Mouse (Mus musculus): ENCODE measurements around the gene Tesc. TPM values are rescaled to one million over a fixed set of nuclear protein-coding genes. Genes with fewer than 3 reads are reported as not detected.

Tesc gene
- total RNA-seq, 2 experiments from 2014 or later: 82.0 to 87.3 TPM

DNA sequence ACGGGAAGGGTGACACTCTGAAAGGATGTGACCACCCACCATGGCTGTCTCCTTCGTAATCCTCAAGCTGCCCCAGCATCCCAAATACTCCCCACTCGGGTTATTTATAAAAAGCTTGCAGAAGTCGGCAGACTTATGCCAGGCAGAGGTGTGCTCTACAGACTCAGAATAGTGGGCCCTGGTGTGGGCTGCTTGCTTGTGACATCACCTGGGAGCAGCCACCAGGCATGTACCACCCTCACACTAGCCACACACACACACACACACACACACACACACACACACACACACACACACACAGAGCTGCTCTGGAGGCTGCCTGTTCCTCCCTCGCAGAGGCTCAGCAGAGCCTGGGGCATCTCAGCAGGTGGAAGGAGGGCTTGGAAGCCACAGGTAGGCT, 10.0 kb upstream of the Tesc start:
- H3K4me3 ChIP-seq: no peak overlapping the region
- no peak for DNase-seq (ENCODE audit: extremely low spot score in 1 of 2, low spot score in 2 of 2)
- H3K27ac ChIP-seq: no peak overlapping the region
- intact Hi-C loops (cut with DNase I): no loop called here
- TF ChIP-seq CTCF (IDR thresholded peaks at IDR 0.05): no peak

DNA sequence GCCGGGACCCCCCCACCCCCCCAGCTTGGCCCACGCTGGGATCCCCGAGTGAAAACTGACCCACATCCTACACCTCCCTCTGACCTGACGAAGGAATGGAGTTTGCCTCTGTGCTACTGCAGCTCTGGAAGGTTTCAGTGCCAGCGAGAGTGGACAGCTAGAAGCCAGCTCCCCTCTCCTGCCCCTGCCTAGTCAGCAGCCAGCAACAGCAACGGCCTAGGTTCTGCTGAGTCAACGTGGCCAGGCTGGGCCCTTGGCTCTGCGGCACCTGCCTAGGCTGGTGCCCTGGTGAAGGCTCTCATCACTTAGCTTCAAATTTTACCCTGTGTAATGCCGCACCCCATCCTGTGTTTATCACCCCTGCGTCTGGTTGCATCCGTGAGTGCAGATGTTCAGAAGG, 7.6 kb upstream of the Tesc start:
- no peak overlapping the region for H3K27ac ChIP-seq
- intact Hi-C loops (cut with DNase I): no loop called here
- no peak overlapping the region for H3K4me3 ChIP-seq
- no peak for TF ChIP-seq CTCF (IDR thresholded peaks at IDR 0.05)
- no peak for DNase-seq (ENCODE audit: extremely low spot score in 1 of 2, low spot score in 2 of 2)

DNA sequence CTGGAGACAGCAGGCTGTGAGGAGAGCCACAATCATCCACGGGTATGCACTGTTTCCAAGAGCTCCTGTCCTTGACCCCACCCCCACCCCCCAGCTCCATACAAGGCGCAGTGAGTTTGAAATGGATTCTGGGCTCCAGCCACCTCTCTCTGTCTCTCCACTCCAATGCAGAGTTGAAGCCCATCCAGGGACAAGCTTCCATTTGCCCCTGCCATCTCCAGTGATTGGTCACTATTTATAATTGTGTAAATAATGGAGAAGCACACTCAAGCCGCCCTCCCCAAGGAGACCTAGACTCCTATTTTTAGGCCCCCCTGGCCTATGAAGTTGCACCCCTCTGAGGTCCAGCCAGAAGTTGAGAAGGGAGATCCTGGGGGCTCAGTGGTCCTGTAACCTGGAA, 4.5 kb upstream of the Tesc start:
- no peak overlapping the region for H3K27ac ChIP-seq
- DNase-seq (ENCODE audit: extremely low spot score in 1 of 2, low spot score in 2 of 2): no peak
- TF ChIP-seq CTCF (IDR thresholded peaks at IDR 0.05): no peak
- intact Hi-C loops (cut with DNase I): no loop called here
- no peak overlapping the region for H3K4me3 ChIP-seq

DNA sequence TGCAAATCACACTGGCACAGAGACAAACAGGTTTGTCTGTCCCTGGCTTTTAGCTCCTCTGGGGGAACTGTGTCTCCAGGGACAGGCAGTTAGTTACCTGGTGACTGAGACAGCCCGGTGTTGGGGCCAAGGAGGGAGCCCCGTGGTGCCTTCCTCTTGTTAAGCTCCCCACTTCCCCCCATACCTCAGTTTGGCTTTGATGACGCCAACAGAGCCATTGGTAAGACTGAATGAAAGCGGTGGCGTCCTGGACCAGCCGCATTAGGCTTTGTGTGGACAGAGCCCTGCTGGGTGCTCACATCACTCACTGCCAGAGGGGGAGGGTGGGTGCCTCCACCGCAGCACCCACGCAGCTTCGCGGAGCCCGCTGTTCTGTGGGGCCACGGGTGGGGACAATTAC, 1.7 kb upstream of the Tesc start:
- intact Hi-C loops (cut with DNase I): loop anchor here (2.0 to 5.0 kb wide), 2 partner anchors 23 to 41 kb away; no protein-coding TSS in a partner anchor
- DNase-seq (ENCODE audit: extremely low spot score in 1 of 2, low spot score in 2 of 2): no peak
- Histone ChIP-seq H3K27ac (no peak overlapping the region), H3K4me3 (no peak overlapping the region)
- no peak for TF ChIP-seq CTCF (IDR thresholded peaks at IDR 0.05)

DNA sequence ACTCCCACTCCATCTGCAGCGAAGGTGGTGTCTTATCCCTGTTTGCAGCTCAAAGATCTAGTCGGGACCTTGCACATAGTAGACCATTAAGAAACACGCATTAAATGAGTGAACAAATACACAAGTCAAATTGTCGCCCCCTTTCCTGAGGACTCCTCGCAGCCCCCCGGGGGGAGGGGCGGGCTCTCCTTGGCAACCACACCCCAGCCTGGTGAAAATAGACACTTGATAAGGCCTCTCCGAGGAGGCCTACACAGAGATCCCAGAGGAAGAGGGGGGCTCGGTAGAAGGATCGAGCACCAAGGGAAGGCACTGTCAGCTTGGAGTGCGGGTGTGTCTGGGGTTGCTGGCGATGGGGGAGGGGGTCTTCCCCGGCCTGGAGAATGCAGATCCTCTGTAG, 1.2 kb upstream of the Tesc start:
- no peak overlapping the region for H3K4me3 ChIP-seq
- no peak for DNase-seq (ENCODE audit: extremely low spot score in 1 of 2, low spot score in 2 of 2)
- no peak overlapping the region for H3K27ac ChIP-seq
- intact Hi-C loops (cut with DNase I): loop anchor here (2.0 to 5.0 kb wide), 2 partner anchors 24 to 41 kb away; no protein-coding TSS in a partner anchor
- no peak for TF ChIP-seq CTCF (IDR thresholded peaks at IDR 0.05)

DNA sequence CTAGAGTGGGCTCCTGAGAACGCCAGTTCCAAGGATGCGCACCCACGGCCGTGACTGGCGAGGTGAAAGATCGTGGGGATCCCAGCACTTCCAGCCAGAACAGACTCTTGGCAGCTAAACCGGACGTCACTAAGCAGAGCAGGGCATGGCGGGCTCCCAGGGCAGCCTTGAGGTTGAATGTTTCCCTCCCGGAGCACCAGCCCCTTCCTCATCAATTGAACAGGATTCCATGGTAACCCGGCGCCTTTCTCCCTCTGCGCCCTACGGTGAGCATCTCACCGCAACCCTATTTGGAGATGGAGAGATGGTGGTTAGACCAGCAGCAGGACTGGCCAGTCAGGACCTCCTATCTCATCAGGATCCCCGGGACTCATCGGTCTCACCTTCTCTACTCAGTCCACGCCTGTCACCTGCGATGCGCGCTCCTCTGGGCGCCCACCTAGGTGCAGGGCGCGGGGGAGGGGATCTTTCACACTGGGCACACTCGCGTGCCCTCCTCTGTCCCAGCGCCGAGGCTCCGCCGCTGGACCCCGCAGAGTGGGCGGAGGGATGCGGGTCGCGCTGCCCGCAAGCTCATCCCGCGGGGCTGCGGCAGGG, 344 bp upstream of the Tesc start:
- Histone ChIP-seq H3K4me3 (peak overlapping the region; percentile 60), H3K27ac (no peak overlapping the region)
- DNase-seq (ENCODE audit: extremely low spot score in 1 of 2, low spot score in 2 of 2): no peak
- no peak for TF ChIP-seq CTCF (IDR thresholded peaks at IDR 0.05)
- intact Hi-C loops (cut with DNase I): loop anchor here (2.0 to 5.0 kb wide), 2 partner anchors 24 to 40 kb away; no protein-coding TSS in a partner anchor

DNA sequence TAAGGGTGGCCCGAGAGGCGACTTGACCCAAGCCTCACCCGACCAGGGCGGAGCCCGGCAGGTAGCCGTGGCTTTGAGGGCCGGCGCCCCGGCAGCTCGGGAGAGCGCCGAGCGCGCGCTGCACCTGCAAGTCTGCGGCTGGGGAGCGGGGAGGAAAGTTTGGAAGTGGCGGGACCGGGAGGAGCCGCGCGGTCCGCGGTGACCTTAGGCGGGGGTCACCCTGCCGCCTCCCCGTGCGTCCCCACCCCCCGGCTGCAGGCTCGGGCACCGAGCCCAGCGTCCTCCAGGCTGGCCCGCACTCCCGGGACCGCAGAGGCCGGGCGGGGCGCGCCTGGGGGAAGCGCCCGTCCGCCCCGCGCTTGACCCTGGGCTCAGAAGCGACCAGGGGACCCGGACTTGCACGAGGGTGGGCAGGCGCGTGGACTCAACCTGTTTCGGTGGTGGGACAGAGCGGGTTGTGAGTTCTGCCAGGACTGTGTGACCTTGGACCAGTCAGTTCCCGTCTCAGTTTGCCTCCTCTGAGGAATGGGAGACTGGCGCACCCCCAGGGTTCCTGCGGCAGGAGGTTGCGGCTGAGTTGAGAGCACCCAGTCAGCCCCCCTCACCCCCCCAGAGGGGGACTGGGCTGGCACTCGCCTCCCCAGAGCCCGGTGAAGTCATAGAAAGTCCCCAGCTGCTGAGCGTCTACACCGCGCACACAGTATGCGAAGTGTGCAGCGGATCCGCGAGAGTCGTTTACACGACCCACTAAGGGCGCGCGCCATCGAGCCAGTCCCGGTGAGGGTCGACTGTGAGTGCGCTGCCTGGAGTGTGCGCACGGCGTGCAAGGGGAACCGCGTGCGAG, 870 bp downstream of the Tesc start:
- intact Hi-C loops (cut with DNase I): loop anchor here (5.0 kb wide), 1 partner anchor 39 kb away; no protein-coding TSS in a partner anchor
- peak overlapping the region; percentile 74 for H3K27ac ChIP-seq
- TF ChIP-seq CTCF (IDR thresholded peaks at IDR 0.05): no peak

DNA sequence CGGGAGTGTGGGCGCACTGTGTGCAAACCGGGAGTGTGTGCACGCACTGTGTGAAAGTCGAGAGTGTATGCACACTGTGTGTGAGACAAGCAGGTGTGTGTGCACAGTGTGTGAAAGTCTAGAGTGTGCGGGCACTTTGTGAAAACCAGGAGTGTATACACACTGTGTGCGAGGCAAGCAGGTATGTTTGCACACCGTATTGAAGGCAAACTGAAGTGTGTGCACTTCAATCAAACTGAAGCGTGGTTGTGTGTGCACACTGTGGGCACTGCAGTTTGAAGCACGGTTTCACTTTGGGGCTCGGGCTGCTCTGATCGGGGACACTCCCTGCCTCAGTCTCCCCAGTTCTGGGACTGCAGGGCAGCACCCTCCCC, 1.5 kb downstream of the Tesc start:
- no peak for TF ChIP-seq CTCF (IDR thresholded peaks at IDR 0.05)
- intact Hi-C loops (cut with DNase I): loop anchor here (5.0 kb wide), 1 partner anchor 38 kb away; no protein-coding TSS in a partner anchor

More for the DNA sequence above, 870 bp downstream of the Tesc start:
- H3K4me3 ChIP-seq: peak overlapping the region; percentile 60
- no peak for DNase-seq (ENCODE audit: extremely low spot score in 1 of 2, low spot score in 2 of 2)

DNA sequence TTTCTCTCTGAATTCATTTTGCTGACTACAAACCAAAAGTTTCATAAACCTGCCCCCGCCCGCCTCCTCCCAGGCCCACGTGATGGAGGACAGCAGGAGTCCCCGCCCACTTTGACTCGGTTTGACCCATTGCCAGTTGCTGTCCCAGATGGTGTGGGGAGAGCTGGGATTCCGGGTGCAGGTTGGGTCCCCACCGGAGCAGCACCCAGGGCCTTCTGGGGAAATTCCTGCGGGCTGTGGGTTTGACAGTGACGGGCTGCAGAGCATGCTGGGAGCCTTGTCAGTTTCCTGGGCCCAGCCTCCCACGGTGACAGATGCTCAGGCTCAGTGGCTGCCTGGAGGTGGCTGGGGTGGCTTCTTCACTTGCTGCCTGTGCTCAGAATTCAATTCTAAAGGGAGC, 1.9 kb downstream of the Tesc start:
- intact Hi-C loops (cut with DNase I): loop anchor here (5.0 kb wide), 1 partner anchor 38 kb away; no protein-coding TSS in a partner anchor
- no peak for TF ChIP-seq CTCF (IDR thresholded peaks at IDR 0.05)
- H3K27ac ChIP-seq: peak overlapping the region; percentile 74
- H3K4me3 ChIP-seq: peak overlapping the region; percentile 60
- DNase-seq (ENCODE audit: extremely low spot score in 1 of 2, low spot score in 2 of 2): peak; percentile 80 to 81

More for the DNA sequence above, 1.5 kb downstream of the Tesc start:
- Histone ChIP-seq H3K4me3 (peak overlapping the region; percentile 60), H3K27ac (peak overlapping the region; percentile 74)
- no peak for DNase-seq (ENCODE audit: extremely low spot score in 1 of 2, low spot score in 2 of 2)

DNA sequence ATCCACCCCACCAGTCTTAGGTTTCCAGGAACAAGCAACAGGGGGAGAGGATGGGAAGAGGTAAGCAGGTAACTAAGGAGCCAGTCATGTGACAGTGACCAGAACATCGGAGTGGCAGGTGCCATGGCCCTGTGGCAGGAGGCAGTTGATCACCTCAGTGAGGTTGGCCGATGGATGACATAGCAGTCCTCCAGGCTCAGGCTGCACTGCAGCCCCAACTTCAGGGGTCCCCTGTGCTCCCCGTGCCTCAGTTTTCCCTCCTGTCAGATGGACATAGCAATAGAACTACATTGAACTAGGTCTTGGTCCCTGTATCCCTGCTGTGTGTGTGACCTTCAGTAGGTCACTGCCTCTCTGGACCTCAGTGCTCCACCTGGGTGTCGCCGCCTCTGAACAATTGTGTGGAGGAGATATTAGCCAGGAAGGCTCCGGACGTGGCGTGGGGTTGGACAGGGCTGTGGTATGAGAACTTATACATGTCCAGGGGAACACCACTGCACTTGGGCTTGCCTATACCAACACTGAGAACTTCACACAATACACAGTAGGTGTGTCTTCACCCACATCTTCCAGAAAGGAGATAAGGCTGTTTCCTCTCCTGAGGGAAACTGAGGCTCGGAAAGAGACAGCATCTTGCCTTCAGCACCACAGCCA, 2.6 kb downstream of the Tesc start:
- peak overlapping the region; percentile 71 for H3K27ac ChIP-seq
- no peak for TF ChIP-seq CTCF (IDR thresholded peaks at IDR 0.05)
- DNase-seq (ENCODE audit: extremely low spot score in 1 of 2, low spot score in 2 of 2): no peak
- intact Hi-C loops (cut with DNase I): no loop called here
- H3K4me3 ChIP-seq: peak overlapping the region; percentile 6; the same call in 1 of the 2 replicates

DNA sequence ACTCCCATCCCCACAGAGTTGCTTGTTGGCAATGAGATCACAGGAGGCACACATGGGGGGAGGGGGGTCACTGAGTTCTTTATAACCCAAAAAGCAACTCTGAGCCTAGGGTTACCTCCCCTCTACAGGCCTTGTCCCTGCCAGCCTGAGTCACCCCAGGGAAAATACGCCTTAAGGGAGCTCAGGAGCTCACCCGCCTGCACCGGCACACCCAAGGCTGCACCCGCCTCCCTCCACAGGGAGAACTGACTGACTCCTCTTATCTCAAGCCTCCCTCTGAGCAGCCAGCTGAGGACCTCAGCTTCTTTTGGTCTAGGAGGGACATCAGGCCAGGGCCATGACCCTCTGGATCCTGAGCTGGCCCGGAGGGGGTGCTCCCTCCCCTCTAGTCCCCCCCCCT, 3.5 kb downstream of the Tesc start:
- intact Hi-C loops (cut with DNase I): no loop called here
- DNase-seq (ENCODE audit: extremely low spot score in 1 of 2, low spot score in 2 of 2): no peak
- Histone ChIP-seq H3K27ac (no peak overlapping the region), H3K4me3 (no peak overlapping the region)
- TF ChIP-seq CTCF (IDR thresholded peaks at IDR 0.05): no peak

DNA sequence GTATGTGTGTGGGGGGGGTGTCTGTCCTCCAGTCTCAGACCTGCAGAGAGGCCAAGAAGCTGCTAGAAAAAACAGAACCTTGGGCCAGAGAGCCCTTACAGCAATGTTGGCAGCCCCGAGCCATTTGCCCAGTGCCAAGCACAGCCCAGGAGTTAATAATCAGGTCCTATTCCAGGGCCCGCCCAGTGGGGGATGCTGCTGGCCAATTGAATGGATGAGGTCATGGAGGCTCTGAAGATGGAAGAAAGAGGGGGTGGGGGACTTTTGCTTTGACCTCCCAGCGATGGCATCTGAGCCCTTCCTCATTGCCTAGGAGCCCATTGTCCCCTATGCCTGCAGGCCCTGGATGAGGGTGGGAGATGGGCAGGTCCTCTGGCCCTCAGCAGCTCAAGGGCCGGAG, 4.0 kb downstream of the Tesc start:
- no peak for DNase-seq (ENCODE audit: extremely low spot score in 1 of 2, low spot score in 2 of 2)

More for the DNA sequence above, 4.0 kb downstream of the Tesc start:
- no peak for TF ChIP-seq CTCF (IDR thresholded peaks at IDR 0.05)
- Histone ChIP-seq H3K27ac (no peak overlapping the region), H3K4me3 (no peak overlapping the region)
- intact Hi-C loops (cut with DNase I): no loop called here
